Mouse (Mus musculus) MEL (cell line): Measurements from ENCODE around the gene Erc1.

Experiments
- BHLHE40 ChIP-seq: IDR thresholded peaks from 2 replicates; pipeline ENCODE4 v1.6.1; 2012; ENCODE audit warnings: low read depth, mild to moderate bottlenecking, inconsistent platforms, low read length, improper control_type of control experiment, borderline replicate concordance
- CHD2 ChIP-seq: IDR thresholded peaks from 2 replicates; pipeline ENCODE4 v1.6.1; 2011; ENCODE audit warnings: low read length, improper control_type of control experiment
- CTCF ChIP-seq, 3 experiments: IDR thresholded peaks in 2 of 3; conservative IDR thresholded peaks in 1 of 3; 2 replicates each; pipeline ENCODE4 v1.5.1; 2011 to 2012; ENCODE audit warnings: low read length in 3 of 3, low read depth in 2 of 3, mild to moderate bottlenecking in 2 of 3, improper control_type of control experiment in 1 of 3, inconsistent platforms in 1 of 3, mixed read lengths in 1 of 3, moderate library complexity in 1 of 3; ENCODE audit not compliant: control insufficient read depth in 1 of 3, insufficient read depth in 1 of 3, poor library complexity in 1 of 3, severe bottlenecking in 1 of 3
- EP300 ChIP-seq, 2 experiments: IDR thresholded peaks; 2 replicates each; pipeline ENCODE4 v1.6.1; 2011; ENCODE audit warnings: improper control_type of control experiment in 2 of 2, low read length in 2 of 2, low read depth in 1 of 2, mild to moderate bottlenecking in 1 of 2
- NRF1 ChIP-seq: IDR thresholded peaks from 2 replicates; pipeline ENCODE4 v1.6.1; 2014; ENCODE audit warnings: low read depth, mild to moderate bottlenecking, inconsistent platforms, low read length, improper control_type of control experiment, moderate library complexity; ENCODE audit not compliant: poor library complexity, insufficient read depth, severe bottlenecking
- SIN3A ChIP-seq: IDR thresholded peaks from 2 replicates; pipeline ENCODE4 v1.6.1; 2012; ENCODE audit warnings: low read length, improper control_type of control experiment, inconsistent platforms
- UBTF ChIP-seq: IDR thresholded peaks from 2 replicates; pipeline ENCODE4 v1.6.1; 2012; ENCODE audit warnings: low read depth, mild to moderate bottlenecking, inconsistent platforms, low read length, improper control_type of control experiment, moderate library complexity, borderline replicate concordance; ENCODE audit not compliant: insufficient read depth
- USF1 ChIP-seq: IDR thresholded peaks from 2 replicates; pipeline ENCODE4 v1.6.1; 2014; ENCODE audit warnings: low read depth, mild to moderate bottlenecking, inconsistent platforms, low read length, improper control_type of control experiment, moderate library complexity
- ZC3H11A ChIP-seq: IDR thresholded peaks from 2 replicates; pipeline ENCODE4 v1.6.1; 2012; ENCODE audit warnings: low read depth, mild to moderate bottlenecking, inconsistent platforms, low read length, improper control_type of control experiment

DNA sequence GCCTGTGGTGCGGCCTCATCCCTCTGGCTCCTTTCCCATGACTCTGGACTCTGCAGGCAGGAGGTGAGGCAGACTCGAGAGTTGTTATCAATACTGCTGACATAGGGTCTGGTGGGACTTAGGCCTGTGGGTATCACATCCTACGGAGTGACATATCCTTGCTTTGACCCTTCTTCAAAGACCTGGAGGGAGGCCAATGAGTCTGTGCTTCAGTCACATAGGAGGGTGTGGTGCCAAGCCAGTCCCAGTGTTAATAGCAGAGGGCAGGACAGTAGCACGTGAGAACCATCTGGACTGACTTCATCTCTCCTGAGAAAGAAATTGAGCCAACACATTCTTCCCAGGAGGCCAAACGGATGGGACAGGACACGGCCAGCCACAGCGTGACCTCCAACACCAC lies 275.7 kb downstream of the Erc1 start:
- no peak for TF ChIP-seq CTCF (IDR thresholded peaks at IDR 0.05 in 2 of 3, conservative IDR thresholded peaks at IDR 0.05 in 1 of 3; ENCODE audit: control insufficient read depth in 1 of 3, insufficient read depth in 1 of 3, low read depth in 2 of 3, low read length in 3 of 3, poor library complexity in 1 of 3, severe bottlenecking in 1 of 3)
- no peak for TF ChIP-seq SIN3A
- no peak for TF ChIP-seq NRF1
- TF ChIP-seq EP300 (IDR thresholded peaks at IDR 0.05; ENCODE audit: low read depth in 1 of 2, low read length in 2 of 2) = no peak
- no peak for TF ChIP-seq CHD2
- no peak for TF ChIP-seq BHLHE40
- TF ChIP-seq USF1 = no peak
- no peak for TF ChIP-seq ZC3H11A
- TF ChIP-seq UBTF = no peak
